Mouse (Mus musculus): ENCODE results near the gene Kat7. TPM values are rescaled to one million over a fixed set of nuclear protein-coding genes. Genes with fewer than 3 reads are reported as not detected.

Kat7 gene
- polyA plus RNA-seq, 1 experiment from 2014 or later = 80.1 TPM

DNA sequence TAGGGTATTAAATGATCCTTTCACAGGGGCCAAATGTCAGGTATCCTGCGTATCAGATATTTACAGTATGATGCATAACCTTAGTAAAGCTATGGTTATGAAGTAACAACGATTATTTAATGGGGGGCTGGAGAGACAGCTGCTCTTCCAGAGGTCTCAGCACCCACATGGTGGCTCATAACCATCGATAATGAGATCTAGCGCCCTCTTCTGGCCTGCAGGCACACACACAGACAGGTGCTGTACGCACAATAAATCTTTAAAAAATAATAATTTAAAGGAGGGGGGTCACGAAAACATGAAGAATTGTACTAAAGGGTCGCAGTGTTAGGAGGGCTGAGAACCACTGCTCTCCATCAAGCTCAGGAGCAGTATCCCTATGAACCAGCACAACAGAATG is 4.4 kb downstream of the Kat7 start:
- peaks cover 50% of the 10 kb centered on the region for H3K36me3 ChIP-seq (ENCODE audit: control insufficient read depth, insufficient read depth, low read length)
- H3K27ac ChIP-seq (ENCODE audit: low read depth, low read length) = no peak overlapping the region
- no peak overlapping the region for H3K9ac ChIP-seq (ENCODE audit: low read depth, low read length)
- 93% methylated on average over 7 of the region's 7 CpGs for WGBS
- H3K4me2 ChIP-seq (replicated peaks; ENCODE audit: low read depth, low read length) = no peak overlapping the region
- H3K4me1 ChIP-seq (ENCODE audit: control insufficient read depth, insufficient read depth, low read length) = peaks cover 11% of the 10 kb centered on the region; the same call in 1 of the 2 replicates
- no peak for ATAC-seq (ENCODE audit: low FRiP score, low TSS enrichment)
- no peaks in the 10 kb centered on the region for H3K9me3 ChIP-seq (ENCODE audit: control insufficient read depth, low read length)
- H3K4me3 ChIP-seq (ENCODE audit: low read length) = no peak overlapping the region
- no peaks in the 10 kb centered on the region for H3K27me3 ChIP-seq (ENCODE audit: control insufficient read depth, insufficient read depth, low read length)

DNA sequence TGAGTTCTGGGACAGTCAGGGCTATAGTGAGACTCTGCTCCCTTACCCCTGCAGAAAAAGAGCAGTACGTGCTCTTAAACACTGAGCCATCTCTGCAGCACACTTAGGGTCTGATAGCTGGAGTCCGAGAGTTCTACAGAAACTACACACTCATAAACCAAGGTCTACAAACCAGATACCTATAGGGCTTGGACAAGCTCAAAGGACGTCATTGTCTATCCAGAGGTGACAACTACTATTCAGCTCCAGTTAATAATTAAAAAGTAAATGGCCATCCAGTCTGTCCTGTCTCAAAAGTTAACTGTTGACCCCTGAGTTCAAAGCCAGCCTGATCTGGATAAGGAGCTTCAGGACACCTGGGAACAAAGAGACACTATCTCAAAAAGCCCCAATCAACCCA is 8.3 kb downstream of the Kat7 start:
- H3K36me3 ChIP-seq (ENCODE audit: control insufficient read depth, insufficient read depth, low read length) = peaks cover 83% of the 10 kb centered on the region
- H3K27ac ChIP-seq (ENCODE audit: low read depth, low read length) = no peak overlapping the region

DNA sequence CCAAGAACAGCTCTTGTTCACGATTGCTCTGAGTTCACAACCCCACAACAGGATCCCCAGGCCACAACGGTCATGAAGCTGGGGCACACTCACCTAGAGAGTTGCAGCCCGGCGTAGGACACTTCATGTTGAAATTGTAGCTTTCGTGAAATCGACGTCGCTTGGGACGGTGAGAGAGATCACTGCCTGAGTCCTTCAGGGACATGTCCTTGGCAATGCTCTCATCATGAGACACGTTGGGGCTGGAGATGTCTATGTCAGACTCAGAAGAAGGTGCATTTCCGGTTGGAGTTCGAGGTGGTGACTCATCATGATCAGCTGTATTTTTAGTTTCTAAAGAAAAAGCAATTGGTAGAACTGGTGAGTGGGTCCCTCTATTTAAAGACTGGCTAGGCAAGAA is 10.2 kb downstream of the Kat7 start:
- Histone ChIP-seq H3K9ac (ENCODE audit: low read depth, low read length) (no peak overlapping the region), H3K4me2 (replicated peaks; ENCODE audit: low read depth, low read length) (no peak overlapping the region), H3K27ac (ENCODE audit: low read depth, low read length) (no peak overlapping the region), H3K27me3 (ENCODE audit: control insufficient read depth, insufficient read depth, low read length) (no peaks in the 10 kb centered on the region), H3K4me1 (ENCODE audit: control insufficient read depth, insufficient read depth, low read length) (no peaks in the 10 kb centered on the region), H3K4me3 (ENCODE audit: low read length) (no peak overlapping the region), H3K36me3 (ENCODE audit: control insufficient read depth, insufficient read depth, low read length) (peaks cover 77% of the 10 kb centered on the region), H3K9me3 (ENCODE audit: control insufficient read depth, low read length) (no peaks in the 10 kb centered on the region)
- ATAC-seq (ENCODE audit: low FRiP score, low TSS enrichment) = no peak
- 91% methylated on average over 12 of the region's 12 CpGs for WGBS

More for the DNA sequence above, 8.3 kb downstream of the Kat7 start:
- Histone ChIP-seq H3K4me1 (ENCODE audit: control insufficient read depth, insufficient read depth, low read length) (no peaks in the 10 kb centered on the region), H3K9ac (ENCODE audit: low read depth, low read length) (no peak overlapping the region), H3K4me2 (replicated peaks; ENCODE audit: low read depth, low read length) (no peak overlapping the region), H3K9me3 (ENCODE audit: control insufficient read depth, low read length) (no peaks in the 10 kb centered on the region), H3K4me3 (ENCODE audit: low read length) (no peak overlapping the region), H3K27me3 (ENCODE audit: control insufficient read depth, insufficient read depth, low read length) (no peaks in the 10 kb centered on the region)
- WGBS = 88% methylated on average over 3 of the region's 3 CpGs
- no peak for ATAC-seq (ENCODE audit: low FRiP score, low TSS enrichment)

DNA sequence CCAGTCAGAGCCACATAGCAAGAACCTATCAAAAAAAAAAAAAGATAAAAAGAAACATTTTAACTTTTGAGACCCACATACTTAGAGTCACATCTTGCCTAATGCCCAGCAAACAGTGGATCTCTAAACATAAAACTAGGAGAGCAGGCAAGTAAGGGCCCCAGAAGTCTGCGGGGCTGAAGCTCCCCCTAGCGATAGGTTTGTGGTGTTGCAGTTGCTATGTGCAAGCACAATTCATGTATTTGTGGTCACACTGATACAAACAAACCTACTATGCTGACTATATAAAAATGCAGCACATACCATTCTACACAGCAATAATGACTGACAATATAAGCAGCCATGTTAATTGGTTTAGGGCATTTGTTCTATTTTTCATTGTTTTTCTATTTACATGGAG is 11.9 kb downstream of the Kat7 start:
- no peak overlapping the region for H3K4me2 ChIP-seq (replicated peaks; ENCODE audit: low read depth, low read length)
- H3K36me3 ChIP-seq (ENCODE audit: control insufficient read depth, insufficient read depth, low read length) = peaks cover 82% of the 10 kb centered on the region
- 21% methylated on average over 2 of the region's 2 CpGs for WGBS
- no peak overlapping the region for H3K4me3 ChIP-seq (ENCODE audit: low read length)
- no peak for ATAC-seq (ENCODE audit: low FRiP score, low TSS enrichment)
- no peaks in the 10 kb centered on the region for H3K9me3 ChIP-seq (ENCODE audit: control insufficient read depth, low read length)
- no peaks in the 10 kb centered on the region for H3K4me1 ChIP-seq (ENCODE audit: control insufficient read depth, insufficient read depth, low read length)
- H3K27ac ChIP-seq (ENCODE audit: low read depth, low read length) = no peak overlapping the region
- H3K9ac ChIP-seq (ENCODE audit: low read depth, low read length) = no peak overlapping the region
- no peaks in the 10 kb centered on the region for H3K27me3 ChIP-seq (ENCODE audit: control insufficient read depth, insufficient read depth, low read length)

DNA sequence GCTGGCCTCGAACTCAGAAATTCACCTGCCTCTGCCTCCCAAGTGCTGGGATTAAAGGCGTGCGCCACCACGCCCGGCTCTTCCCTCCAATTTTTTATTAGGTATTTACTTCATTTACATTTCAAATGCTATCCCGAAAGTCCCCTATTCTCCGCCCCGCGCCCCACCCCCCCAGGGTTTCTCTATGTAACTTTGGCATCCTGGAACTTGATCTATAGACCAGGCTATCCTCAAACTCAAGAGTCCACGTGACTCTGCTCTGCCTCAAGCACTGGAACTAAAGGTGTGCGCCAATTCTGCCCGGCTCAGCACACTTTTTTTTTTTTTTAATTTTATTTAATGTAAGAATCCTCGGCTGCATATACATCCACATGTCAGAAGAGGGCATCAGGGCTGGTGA is 14.3 kb downstream of the Kat7 start:
- Histone ChIP-seq H3K4me2 (replicated peaks; ENCODE audit: low read depth, low read length) (no peak overlapping the region), H3K4me1 (ENCODE audit: control insufficient read depth, insufficient read depth, low read length) (no peaks in the 10 kb centered on the region), H3K9ac (ENCODE audit: low read depth, low read length) (no peak overlapping the region), H3K9me3 (ENCODE audit: control insufficient read depth, low read length) (no peaks in the 10 kb centered on the region), H3K36me3 (ENCODE audit: control insufficient read depth, insufficient read depth, low read length) (peaks cover 82% of the 10 kb centered on the region), H3K27ac (ENCODE audit: low read depth, low read length) (no peak overlapping the region), H3K27me3 (ENCODE audit: control insufficient read depth, insufficient read depth, low read length) (no peaks in the 10 kb centered on the region), H3K4me3 (ENCODE audit: low read length) (no peak overlapping the region)
- 95% methylated on average over 12 of the region's 13 CpGs for WGBS
- no peak for ATAC-seq (ENCODE audit: low FRiP score, low TSS enrichment)

DNA sequence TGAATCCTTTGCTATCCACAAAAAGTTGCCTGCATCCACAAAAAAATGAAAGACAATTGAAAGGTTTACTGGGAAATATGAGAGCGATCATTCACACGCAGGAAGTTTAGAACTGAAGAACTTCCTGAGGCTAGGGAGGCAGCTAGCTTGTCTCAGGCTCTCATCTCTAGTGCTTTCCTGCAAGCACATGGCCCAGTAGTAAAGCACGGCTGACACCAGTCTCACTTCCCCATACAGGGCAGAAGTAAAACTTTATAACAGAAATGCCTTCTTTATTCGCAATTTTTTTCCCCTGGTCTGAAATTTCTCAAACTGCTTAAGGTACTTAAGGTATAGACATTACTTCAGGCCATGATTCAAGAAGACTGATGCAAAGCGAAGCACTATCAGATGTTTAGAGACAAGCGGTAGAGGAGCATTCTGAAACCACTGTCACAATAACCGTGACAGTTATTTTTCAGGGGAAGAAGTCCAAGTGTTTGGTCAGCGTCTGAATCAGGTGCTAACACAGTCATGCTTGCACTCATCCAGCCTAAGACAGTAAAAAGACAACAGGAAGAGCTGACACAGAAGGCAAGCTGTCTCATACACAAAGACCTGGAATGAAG is 16.9 kb downstream of the Kat7 start:
- H3K27ac ChIP-seq (ENCODE audit: low read depth, low read length) = no peak overlapping the region
- WGBS = 85% methylated on average over 8 of the region's 8 CpGs
- no peaks in the 10 kb centered on the region for H3K4me1 ChIP-seq (ENCODE audit: control insufficient read depth, insufficient read depth, low read length)
- H3K27me3 ChIP-seq (ENCODE audit: control insufficient read depth, insufficient read depth, low read length) = no peaks in the 10 kb centered on the region
- H3K36me3 ChIP-seq (ENCODE audit: control insufficient read depth, insufficient read depth, low read length) = peaks cover 81% of the 10 kb centered on the region
- no peak overlapping the region for H3K4me2 ChIP-seq (replicated peaks; ENCODE audit: low read depth, low read length)
- no peak overlapping the region for H3K4me3 ChIP-seq (ENCODE audit: low read length)
- no peak overlapping the region for H3K9ac ChIP-seq (ENCODE audit: low read depth, low read length)
- no peaks in the 10 kb centered on the region for H3K9me3 ChIP-seq (ENCODE audit: control insufficient read depth, low read length)
- no peak for ATAC-seq (ENCODE audit: low FRiP score, low TSS enrichment)

DNA sequence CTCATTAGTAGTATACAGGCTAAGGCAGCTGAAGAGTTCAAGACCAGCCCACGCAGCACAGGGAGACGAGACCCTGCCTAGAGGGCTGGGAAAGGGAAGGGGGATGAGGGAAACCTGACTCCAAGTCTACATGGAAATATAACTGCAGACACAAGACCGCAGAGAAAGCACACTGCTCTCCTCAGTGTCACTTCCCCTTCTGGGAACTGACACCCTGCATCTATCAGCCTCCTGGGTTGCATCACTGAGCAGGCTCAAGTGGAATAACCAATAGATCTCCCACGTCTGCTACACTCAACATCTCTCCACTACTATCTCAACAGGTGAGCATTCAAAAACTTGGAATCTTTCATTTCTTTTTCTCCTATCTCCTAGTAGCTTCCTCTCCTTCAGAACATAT is 18.0 kb downstream of the Kat7 start:
- Histone ChIP-seq H3K4me3 (ENCODE audit: low read length) (no peak overlapping the region), H3K27me3 (ENCODE audit: control insufficient read depth, insufficient read depth, low read length) (no peaks in the 10 kb centered on the region), H3K9ac (ENCODE audit: low read depth, low read length) (no peak overlapping the region), H3K4me1 (ENCODE audit: control insufficient read depth, insufficient read depth, low read length) (no peaks in the 10 kb centered on the region), H3K36me3 (ENCODE audit: control insufficient read depth, insufficient read depth, low read length) (peaks cover 82% of the 10 kb centered on the region), H3K4me2 (replicated peaks; ENCODE audit: low read depth, low read length) (no peak overlapping the region), H3K9me3 (ENCODE audit: control insufficient read depth, low read length) (no peaks in the 10 kb centered on the region), H3K27ac (ENCODE audit: low read depth, low read length) (no peak overlapping the region)
- ATAC-seq (ENCODE audit: low FRiP score, low TSS enrichment) = no peak
- WGBS = 75% methylated on average over 4 of the region's 4 CpGs

DNA sequence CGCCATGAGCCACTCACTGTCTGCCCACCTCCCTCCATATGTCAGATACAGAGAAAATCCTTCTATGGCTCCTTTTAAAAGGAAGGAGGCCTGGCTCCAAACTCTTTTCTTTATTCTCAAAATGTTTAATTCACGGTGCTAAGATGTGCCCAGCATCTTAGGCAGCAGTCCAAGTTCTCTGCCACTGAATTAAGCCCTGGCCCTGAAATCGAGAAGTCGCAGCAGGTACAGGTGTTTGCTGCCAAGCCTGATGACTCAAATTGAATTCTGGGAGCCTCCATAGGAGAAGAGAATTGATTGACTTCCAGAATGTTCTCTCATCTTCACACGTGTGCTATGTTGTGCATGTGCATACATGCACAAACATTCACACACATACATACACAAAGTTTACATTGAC is 27.7 kb downstream of the Kat7 start:
- 93% methylated on average over 5 of the region's 5 CpGs for whole genome bisulfite sequencing
- no peak overlapping the region for H3K4me3 ChIP-seq (ENCODE audit: low read length)
- no peak overlapping the region for H3K4me2 ChIP-seq (replicated peaks; ENCODE audit: low read depth, low read length)
- H3K4me1 ChIP-seq (ENCODE audit: control insufficient read depth, insufficient read depth, low read length) = no peaks in the 10 kb centered on the region
- H3K9me3 ChIP-seq (ENCODE audit: control insufficient read depth, low read length) = no peaks in the 10 kb centered on the region
- no peak overlapping the region for H3K27ac ChIP-seq (ENCODE audit: low read depth, low read length)
- H3K27me3 ChIP-seq (ENCODE audit: control insufficient read depth, insufficient read depth, low read length) = no peaks in the 10 kb centered on the region
- ATAC-seq (ENCODE audit: low FRiP score, low TSS enrichment) = no peak
- peaks cover 98% of the 10 kb centered on the region for H3K36me3 ChIP-seq (ENCODE audit: control insufficient read depth, insufficient read depth, low read length)
- H3K9ac ChIP-seq (ENCODE audit: low read depth, low read length) = no peak overlapping the region

DNA sequence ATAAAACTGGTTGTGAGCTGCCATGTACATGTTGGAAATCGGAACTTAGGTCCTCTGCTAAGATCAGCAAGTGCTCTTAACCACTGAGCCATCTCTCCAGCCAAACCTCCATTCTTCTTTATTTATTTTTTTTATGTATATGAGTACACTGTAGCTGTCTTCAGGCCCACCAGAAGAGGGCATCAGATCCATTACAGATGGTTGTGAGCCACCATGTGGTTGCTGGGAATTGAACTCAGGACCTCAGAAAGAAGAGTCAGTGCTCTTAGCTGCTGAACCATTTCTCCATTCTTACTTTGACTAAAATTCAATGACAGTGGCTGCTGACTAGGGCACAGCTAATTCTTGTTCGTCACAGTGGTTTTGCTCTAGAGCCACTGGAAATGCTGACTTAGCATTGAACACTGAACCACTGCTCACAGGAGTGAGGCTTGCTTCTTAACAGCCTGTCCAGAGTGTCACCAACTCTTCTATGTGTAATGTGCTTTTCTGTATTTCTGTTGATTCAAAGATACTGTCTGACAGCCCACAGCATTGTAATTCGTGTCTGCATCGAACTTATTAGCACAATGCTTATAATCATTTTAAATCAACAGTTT is 30.9 kb downstream of the Kat7 start:
- H3K9me3 ChIP-seq (ENCODE audit: control insufficient read depth, low read length) = no peaks in the 10 kb centered on the region
- peaks cover 99% of the 10 kb centered on the region for H3K36me3 ChIP-seq (ENCODE audit: control insufficient read depth, insufficient read depth, low read length)
- no peak overlapping the region for H3K9ac ChIP-seq (ENCODE audit: low read depth, low read length)
- no peaks in the 10 kb centered on the region for H3K27me3 ChIP-seq (ENCODE audit: control insufficient read depth, insufficient read depth, low read length)
- H3K4me1 ChIP-seq (ENCODE audit: control insufficient read depth, insufficient read depth, low read length) = no peaks in the 10 kb centered on the region
- no peak for ATAC-seq (ENCODE audit: low FRiP score, low TSS enrichment)
- no peak overlapping the region for H3K4me2 ChIP-seq (replicated peaks; ENCODE audit: low read depth, low read length)
- no peak overlapping the region for H3K4me3 ChIP-seq (ENCODE audit: low read length)
- no peak overlapping the region for H3K27ac ChIP-seq (ENCODE audit: low read depth, low read length)
- 94% methylated on average over 4 of the region's 4 CpGs for WGBS

All from kidney, embryonic 14.5 days (tissue).